Mouse (Mus musculus): ENCODE measurements at regions not wholly inside any gene's neighbourhood (a gene's known extent, or its start where the extent isn't known, plus 50 kb on each side); places are given as distances from the start of the nearest gene placed in this dataset.

DNA sequence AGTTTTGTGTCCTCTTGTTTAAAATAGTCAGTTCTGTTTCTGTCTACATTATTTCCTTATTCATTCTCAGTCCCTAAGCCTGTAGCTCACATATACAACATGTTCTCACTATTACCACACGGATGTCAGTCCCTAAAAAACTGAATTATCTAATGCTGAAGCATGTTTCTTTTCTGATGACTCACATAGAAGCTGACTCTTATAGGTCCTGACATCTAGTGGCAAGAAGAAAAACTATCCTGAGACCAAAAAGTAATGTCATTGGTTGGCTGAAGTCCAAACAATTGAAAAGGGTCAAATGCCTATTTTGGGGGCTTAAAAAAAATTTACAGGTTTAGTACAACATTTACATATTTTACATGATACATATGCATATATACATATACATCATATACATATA, 551.3 kb upstream of the Tenm3 start:
- no peak for DNase-seq

DNA sequence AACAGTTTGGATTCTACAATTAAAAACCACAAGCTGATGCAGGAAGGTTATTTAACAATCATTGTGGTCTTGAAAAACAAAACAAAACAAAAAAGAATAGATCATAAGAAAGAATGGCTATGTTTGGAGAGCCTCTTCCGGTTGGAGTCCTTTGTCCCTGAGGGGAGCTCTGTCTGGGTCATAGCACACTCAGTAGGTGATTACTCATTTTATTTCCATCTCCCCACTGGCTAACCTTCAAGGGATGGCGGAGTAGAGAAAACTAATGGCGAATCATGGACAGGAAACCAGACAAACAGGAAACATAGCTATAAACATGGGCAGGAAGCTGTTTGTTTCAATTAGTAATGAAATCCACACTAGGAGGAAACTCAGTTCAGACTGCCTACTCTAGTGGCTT, 545.8 kb upstream of the Tenm3 start:
- no peak for DNase-seq

DNA sequence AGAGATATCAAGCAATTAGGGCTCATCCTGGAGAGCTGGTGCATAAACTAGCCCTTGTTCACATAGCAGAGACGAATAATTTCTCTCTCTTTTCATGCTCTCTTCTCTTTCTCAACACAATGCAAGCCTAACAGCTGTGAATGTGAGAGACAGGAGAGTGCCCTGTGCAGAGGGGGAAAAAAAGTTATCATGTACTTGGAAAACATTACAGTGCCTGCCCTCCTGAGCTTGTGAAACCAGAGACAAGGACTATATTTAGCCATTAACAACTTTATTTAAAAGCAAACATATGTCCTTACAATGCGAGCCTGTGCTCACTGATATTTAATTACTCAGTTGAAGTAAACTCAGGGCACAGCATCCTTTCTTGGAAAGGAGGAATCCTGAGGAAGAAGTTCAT, 543.8 kb upstream of the Tenm3 start:
- DNase-seq = no peak

DNA sequence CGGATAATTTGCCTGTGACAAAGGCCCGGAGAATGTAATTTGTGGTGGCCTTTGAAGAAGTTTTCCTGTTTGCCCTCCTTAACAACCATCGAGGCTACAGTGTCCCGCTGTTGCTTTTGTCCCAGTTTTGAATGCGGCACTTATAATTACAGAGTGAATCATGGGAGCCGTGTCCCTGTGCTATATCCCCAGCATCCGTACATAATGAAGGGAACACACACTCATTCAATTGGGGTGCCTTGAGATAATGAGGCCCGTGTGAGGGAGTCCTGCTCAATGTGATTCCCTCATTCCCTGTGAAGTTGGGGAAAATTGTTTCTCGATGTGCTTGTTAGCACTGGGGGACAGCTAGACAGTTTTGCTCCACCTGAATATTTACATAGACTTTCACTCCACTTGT, 528.9 kb upstream of the Tenm3 start:
- DNase-seq = no peak

DNA sequence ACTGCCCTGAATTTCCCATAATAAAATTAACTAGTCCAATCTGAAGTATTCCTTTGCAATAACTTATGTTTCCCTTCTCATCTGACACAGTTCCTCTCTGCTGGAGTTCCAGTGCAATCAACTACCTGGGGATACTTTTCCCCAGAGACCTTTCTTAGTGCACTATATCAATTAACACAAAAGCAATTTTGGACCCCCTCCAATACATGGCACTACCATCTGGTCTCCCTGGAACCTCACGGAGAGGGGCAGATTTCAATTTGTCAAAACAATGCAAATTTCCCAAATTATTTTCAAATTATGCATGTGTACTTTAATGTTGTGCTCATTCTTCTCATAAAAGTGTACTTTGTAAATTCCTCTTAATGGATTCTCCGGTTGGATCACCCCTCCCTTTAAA, 518.9 kb upstream of the Tenm3 start:
- no peak for DNase-seq

DNA sequence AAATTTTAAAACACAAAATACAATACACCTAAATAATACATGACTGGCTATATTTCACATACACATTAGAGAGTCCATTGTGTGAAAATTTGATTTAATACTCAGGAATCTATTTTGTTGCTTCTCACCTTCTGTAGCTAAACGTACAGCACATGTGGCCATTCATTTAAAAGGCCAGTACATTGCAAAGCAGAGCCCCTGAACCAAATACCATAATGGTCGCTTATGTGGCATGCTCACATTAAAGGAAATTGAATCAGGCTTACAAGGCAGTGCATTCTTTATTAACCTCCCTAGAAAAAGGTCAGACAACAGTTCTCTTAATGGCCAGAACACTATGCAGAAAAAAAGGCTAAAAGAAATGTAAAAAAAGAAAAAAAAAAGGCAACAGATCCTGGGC, 517.7 kb upstream of the Tenm3 start:
- no peak for DNase-seq

DNA sequence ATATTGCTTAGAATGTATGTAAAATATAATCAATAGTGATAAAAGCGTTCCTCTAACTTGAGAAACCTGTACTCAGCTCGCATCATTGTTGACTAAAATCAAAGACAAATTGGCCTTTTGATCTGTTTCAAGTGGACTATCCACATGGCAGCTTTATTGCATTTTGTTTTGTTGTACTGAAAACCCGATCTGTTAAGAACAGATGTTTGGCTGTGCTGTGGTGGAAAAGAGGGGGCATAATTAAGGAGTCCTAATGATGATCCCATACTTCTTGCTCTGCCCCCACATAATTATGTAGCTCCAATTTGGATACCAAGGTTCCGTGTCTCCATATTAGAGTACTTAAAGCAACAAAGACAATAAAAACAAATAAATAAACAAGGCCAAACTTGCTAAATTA, 516.4 kb upstream of the Tenm3 start:
- DNase-seq = no peak

DNA sequence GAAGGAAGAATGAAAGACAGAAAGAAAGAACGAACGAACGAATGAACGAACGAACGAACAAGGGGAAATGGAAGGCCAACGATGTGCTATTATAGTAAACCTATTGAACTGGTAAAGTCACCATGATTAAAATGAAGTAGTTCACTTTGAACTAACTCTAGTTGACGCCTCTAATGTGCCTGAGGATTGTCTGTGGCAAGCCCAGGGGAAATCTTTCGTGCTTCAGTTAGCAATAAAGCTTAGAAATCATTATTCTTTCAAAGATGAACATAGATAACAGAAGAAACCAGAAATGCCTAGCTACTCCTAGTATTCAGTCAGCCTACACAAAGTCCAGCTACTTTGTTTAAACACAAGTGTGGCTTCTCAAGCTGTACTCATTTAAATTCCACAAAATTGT, 515.9 kb upstream of the Tenm3 start:
- DNase-seq = no peak

DNA sequence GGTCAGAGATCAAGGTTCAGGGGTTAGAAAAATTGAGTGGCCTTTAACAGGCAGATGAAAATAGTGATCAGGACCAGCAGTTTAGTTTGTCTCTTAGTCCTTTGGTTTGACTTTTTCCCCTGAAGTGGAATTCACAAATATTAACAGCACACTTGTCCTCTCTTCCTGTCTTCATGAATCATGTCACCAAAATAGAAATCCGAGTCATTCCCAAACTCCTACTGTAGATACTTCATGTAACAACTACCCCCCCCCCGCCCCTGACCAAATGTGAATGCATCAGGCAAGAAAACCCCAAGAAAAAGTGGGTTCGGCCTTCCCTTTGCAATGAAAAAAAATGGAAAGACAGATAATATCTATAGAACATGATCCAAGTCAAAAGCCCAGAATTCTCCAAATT, 504.9 kb upstream of the Tenm3 start:
- DNase-seq = no peak

DNA sequence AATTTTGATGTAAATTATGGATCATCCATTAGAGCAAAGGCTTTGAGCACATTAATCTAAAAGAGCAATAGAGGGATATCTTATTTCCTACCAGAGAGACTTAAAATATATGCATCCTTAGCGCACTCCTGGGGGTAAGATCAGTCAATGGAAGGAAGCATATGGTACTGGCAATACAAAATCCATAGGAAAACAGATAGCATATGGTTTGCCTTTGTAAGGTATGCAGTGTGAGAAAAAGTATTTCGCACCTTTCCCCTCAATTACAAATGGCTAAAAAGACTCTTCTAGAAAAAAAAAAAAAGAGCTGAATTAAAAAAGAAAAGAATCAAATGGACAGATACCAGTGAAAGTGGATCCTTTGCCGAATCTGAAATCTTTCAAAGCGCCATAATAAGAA, 495.0 kb upstream of the Tenm3 start:
- DNase-seq = no peak

DNA sequence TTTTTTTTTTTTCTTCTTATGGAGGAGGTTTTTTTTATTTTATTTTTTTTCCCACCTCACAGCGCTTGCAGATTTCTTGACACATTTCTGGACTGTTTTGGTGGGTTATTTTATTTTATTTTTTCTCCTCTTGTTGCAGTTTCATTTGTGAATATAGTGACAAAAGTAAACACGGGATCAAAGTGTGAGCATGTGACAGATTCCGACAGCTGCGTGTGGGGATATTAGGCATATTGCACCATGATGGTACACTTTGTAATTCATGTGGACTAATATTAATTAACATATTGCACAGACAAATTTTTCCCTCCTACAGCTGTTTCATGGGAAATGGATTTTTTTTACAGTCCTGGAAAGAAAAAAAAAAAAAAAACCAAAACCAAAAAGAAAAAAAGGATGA, 483.2 kb upstream of the Tenm3 start:
- DNase-seq = no peak

DNA sequence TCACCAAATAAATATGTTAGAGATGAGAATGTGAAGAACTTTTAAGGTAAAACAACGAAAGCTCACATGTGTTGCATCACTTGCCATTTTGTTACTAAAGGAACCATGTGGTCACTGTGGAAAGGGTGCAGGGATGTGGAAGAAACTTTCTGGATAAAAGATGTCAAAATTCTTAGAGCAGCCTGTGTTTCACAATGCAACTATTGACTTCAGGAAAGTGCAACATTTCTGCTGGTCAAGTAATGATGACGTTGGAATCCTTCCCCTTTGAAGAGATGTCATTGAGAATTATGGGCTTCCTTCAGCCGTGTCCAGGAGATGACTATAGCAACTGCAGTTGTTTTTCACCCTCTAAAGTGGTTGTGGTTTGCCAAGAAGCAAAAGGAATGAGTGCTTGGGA, 477.7 kb upstream of the Tenm3 start:
- DNase-seq = no peak

DNA sequence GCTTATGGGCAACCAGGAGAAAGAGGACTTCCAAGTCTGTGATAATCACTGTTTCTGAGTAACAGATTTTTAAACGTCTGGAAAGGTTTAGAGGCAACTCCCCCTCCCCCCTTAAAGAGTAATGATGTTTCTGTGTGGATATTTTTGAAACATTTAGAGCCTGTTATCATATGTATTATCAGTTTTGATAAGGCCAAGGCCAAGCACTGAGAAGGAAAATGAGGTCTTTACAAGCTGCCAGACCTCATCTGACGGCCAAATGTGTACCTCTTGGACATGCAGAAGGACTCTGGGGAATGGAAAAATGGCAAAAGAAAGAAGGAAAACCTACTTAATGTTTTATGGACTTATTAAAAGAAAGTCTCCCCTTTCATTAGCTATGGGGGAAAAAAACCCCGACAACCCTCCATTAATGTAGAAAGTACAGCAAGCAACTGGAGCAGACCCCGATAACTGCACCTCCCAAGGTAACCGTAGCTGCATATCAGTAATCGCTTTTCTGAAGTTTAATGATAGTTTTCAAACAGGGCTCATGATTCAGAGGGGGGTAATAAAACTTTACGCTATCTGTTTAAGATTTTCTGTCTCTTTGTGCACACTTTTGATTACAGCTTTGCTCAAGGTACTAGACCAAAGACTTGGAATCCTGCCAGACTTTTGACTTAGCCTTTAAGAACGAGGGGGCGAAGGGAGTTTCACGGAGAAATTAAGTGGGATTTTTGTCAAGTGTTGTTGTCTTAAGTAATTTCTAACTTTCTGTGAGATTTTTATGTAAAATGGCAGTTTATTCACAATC, 469.9 kb upstream of the Tenm3 start:
- DNase-seq = no peak

DNA sequence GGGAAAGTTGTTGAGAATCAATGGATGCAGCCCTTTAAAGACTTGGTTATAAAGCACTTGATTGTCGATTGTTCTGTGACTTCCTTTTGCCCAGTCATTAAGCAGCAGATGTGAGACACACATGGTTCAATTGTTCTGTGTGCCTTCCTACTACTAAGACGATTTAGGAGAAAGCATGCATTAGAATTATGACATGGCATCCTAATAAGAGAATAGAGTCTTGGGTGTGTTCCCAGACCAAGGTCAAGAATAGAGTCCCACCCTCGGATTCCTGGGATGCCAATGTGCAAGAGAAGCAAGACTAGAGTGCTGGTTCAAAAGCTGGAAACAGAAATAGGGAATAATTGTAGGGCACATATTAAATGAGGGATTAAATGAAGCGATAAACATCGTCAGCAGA, 469.1 kb upstream of the Tenm3 start:
- DNase-seq = no peak

DNA sequence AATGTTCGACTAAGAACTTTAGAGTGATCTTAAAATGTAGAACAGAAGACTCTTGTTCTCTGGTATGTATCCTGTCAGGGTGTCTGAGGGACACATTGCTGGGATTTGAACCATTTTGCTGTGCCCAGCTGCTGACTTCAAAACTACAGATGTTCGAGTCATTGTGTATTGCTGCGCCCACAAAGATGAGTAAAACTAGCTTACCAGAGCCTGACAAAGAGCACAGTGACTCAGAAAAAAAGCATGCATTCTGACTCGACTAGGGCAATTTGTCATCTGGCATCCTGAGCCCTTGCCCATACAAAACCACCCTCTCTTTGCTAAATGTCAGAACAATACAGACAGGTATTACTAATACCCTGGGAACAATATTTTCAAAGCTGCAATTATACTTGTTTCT, 438.6 kb upstream of the Tenm3 start:
- DNase-seq = no peak

DNA sequence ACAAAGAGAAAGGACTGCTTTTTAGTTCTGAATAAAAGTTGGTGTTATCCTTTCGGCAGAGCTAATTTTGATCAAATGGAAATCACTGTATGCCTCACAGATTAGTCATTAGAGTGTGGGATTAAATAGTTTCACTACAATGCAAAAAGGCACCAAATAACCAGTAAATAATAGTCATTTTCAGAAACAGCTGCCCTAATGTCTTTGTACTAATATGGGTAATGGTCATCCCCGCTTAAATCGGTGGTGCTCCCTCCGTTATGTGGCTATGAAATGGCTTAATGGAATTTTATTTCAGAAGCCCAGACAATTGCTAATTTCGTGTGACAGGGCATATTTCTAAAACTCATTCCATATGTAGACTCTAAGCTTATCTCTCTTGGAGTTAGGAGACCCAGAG, 437.5 kb upstream of the Tenm3 start:
- DNase-seq = no peak

DNA sequence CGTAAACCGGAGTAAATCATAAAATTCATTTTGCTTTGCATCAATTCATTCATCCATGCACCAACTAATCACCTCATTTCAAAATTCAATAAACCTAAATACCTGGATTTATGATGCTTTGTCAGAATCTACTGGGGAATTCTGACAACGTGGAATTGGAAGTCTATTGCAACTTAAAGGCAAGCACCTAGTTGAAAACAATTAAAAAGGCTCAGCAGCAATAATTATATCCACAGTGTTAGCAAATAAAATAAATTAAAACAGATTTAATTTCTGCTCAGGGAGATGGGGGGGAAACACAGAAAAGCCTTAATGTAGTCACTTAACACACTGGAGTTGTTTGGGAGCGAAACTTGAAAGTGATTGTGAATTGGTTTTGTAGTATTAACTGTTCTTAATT, 430.3 kb upstream of the Tenm3 start:
- no peak for DNase-seq

DNA sequence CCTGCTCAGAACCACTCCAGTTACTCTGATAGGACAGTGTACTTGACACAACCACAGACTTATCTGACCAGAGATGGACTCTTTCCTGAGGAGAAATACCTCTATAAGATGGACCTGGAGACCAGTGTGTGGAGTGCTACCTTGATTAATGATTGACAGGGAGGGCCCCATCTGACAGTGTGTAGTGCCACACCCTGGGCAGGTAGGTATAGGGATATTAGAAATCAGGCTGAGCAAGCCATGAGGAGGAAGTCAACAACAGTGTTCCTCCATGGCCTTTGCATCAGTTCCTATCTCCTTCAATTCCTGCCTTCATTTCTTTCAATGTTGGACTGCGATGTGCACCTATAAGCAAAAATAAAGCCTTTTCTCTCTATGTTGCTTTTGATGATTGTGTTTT, 429.4 kb upstream of the Tenm3 start:
- DNase-seq = no peak

DNA sequence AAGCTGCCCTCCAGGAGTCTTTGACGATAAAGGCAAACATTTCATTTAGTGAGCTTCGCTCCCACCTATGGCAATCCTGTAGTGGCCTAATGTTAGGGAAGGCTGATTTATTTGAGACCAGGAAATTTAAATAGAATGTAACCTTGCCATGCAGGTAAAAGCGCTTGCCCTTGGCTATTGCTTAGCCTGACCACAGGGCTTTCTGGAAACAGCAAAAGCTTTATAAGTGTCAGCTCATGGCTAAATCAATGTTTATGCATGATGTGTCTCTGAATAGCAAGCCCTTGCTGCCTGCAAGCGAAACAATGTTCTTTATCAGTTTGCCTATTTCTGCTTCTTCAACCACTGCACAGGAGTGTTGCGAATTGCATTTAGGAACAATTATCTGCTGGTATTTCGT, 419.7 kb upstream of the Tenm3 start:
- DNase-seq = no peak

DNA sequence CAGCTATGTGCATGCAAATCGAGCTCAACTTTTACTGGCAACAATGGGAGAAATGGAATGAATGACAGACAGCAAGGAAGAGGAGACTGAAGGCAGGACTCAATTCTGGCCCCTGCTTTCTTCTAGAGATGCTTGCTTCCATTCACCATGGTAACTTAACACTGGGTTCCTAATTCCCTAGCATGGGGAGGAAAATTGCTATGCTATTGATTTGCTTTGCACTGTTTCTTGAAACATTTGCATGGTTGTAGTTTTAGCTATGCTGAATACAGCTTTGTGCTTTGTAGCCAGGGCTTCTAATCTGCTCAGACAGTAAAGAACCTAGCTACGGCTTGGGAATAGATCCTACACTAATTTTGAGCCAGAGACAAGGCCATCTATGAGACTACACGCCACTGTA, 419.0 kb upstream of the Tenm3 start:
- no peak for DNase-seq

DNA sequence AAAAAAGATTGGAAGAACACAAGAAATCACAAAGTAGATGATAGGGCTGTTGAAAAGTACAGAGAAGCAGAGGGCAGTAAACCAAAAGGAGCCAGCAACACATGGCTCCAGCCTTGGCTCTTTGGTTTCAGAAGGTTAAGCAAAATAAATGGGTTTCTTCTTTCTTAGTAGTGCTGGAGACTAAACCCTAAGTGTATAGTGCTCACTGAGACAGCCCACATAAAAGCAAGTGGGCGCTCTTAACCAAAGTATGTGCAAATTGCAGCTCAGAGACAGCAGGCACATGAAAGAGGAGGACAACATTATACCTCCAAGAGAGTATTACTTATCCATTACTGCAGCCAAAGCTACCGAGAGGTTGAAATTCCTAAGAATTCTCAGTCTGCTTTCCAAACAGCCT, 412.2 kb upstream of the Tenm3 start:
- no peak for DNase-seq

DNA sequence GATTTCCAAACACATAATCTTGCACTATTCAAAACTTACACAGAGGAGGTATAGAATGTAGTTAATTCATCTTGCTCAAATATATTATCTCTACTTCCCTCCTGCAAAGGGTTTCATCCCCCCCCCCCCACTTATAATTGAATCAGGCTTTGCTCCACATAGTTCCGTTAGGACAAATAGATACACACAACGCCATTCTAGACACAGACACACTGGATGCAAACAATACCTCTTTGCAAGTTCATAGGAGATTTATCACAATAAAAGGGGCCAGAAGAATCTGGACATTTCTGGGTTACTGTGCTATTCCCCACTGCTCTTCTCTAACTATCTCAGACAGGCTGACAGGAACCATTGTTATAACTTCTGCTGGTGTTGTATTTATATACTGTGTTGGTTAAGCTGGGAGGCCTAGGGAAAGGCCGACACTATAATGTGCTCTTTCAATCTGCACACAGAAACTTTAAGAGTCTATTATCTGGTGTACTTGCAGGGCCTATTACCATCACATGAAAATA, 410.6 kb upstream of the Tenm3 start:
- no peak for DNase-seq

DNA sequence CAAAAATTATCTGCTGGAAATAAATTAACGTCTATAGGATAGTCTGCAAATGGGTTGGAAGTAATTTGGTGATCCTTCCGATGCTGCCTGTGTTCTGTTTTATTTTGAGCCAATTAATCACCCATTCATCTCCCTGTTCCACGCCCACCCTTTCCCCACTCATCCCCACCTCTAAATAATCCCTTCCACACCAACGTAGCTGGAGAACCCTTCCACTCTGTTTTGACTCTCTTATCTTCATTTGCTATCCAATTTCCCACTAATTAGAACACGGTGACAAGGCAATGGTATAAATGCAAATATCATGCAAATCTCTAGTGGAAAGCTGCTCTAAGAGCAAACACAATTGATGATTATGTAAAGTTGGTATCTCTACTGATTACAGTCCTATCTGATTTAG, 399.3 kb upstream of the Tenm3 start:
- DNase-seq = no peak

DNA sequence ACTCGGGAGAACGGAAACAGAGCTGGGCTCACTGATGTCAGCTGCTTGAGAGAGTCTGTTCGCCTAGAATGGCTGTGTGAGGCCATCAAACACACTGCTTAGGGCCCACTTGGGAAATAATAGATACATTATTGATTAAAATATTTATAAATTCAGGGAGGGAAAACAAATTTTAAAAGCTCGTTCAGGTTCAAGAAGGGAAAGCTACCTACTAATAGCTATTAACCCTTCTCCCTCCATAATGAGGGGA, 393.0 kb upstream of the Tenm3 start:
- no peak for DNase-seq

DNA sequence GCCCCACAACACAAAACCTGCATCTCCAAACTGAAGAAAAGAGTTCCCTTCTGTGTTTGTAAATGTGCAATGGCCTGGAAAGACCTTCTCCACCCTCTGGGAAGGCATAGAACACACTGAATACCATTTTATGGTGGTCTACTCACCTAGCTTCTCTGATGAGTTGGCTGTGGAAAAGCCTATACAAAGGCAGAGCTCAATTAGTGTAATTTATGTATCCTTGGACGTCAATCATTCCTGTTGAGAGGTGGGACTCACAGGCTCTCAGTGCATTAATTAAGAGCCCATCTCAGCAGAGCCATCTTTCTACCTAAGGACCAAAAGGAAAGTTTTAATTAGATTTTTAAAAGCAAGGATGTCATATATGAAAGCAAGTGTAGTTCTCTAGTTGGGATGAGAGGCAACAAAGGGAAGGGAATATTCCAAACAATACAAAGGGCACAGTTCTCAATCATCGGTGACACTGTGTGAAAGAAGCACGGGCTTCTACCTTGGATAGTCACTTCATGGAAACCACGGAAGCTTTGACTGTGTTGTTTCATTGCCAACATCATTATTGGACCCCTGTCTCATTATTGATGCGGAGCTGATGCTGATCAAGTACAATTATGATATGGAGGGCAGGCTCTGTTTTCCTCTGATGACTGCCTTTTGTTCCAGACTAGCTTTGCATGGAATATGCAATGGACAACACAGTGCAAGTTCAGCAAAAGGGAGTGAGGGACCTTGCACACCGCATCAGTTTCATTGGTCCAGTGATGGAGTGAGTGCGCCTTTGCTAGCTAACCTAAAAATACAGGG, 392.5 kb upstream of the Tenm3 start:
- no peak for DNase-seq
